Mouse (Mus musculus): ENCODE measurements around the gene Gm21983. TPM values are rescaled to one million over a fixed set of nuclear protein-coding genes. Genes with fewer than 3 reads are reported as not detected.

Gene Gm21983
- polyA plus RNA-seq, 1 experiment from 2014 or later, result 0.34 TPM

GRCm38 (mm10) chr7:27203730-27204449 is 23.0 kb upstream of the Gm21983 start:
- no peak for ATAC-seq (ENCODE audit: insufficient number of reproducible peaks, low FRiP score)
- H3K36me3 ChIP-seq, result peaks cover 63% of the 10 kb centered on the region
- H3K4me2 ChIP-seq, result no peak overlapping the region
- no peak overlapping the region for H3K27ac ChIP-seq (ENCODE audit: poor library complexity, severe bottlenecking)
- H3K4me1 ChIP-seq (replicated peaks), result no peaks in the 10 kb centered on the region
- 90% methylated on average over 8 of the region's 8 CpGs for WGBS
- no peak overlapping the region for H3K4me3 ChIP-seq
- H3K9ac ChIP-seq, result no peak overlapping the region
- no peaks in the 10 kb centered on the region for H3K9me3 ChIP-seq (replicated peaks)
- no peaks in the 10 kb centered on the region for H3K27me3 ChIP-seq (replicated peaks)

- no peak overlapping the region for H3K9ac ChIP-seq
- no peak overlapping the region for H3K4me2 ChIP-seq
- H3K4me1 ChIP-seq (replicated peaks), result peaks cover 12% of the 10 kb centered on the region
- H3K4me3 ChIP-seq, result no peak overlapping the region
- no peaks in the 10 kb centered on the region for H3K9me3 ChIP-seq (replicated peaks)
- no peak overlapping the region for H3K27ac ChIP-seq (ENCODE audit: poor library complexity, severe bottlenecking)
- no peaks in the 10 kb centered on the region for H3K27me3 ChIP-seq (replicated peaks)
- ATAC-seq (ENCODE audit: insufficient number of reproducible peaks, low FRiP score), result no peak
- H3K36me3 ChIP-seq, result peaks cover 57% of the 10 kb centered on the region
- 86% methylated on average over 8 of the region's 8 CpGs for WGBS
Measured at GRCm38 (mm10) chr7:27198779-27199178, 17.9 kb upstream of the Gm21983 start.

GRCm38 (mm10) chr7:27198355-27198754 is 17.5 kb upstream of the Gm21983 start:
- Histone ChIP-seq H3K4me3 (no peak overlapping the region), H3K4me1 (replicated peaks) (peaks cover 16% of the 10 kb centered on the region), H3K36me3 (peaks cover 57% of the 10 kb centered on the region), H3K9ac (no peak overlapping the region), H3K27me3 (replicated peaks) (no peaks in the 10 kb centered on the region), H3K27ac (ENCODE audit: poor library complexity, severe bottlenecking) (no peak overlapping the region), H3K9me3 (replicated peaks) (no peaks in the 10 kb centered on the region), H3K4me2 (no peak overlapping the region)
- ATAC-seq (ENCODE audit: insufficient number of reproducible peaks, low FRiP score), result no peak

GRCm38 (mm10) chr7:27197634-27198033 is 16.7 kb upstream of the Gm21983 start:
- H3K36me3 ChIP-seq, result peaks cover 57% of the 10 kb centered on the region
- 89% methylated on average over 8 of the region's 8 CpGs for WGBS
- peaks cover 16% of the 10 kb centered on the region for H3K4me1 ChIP-seq (replicated peaks)
- no peak for ATAC-seq (ENCODE audit: insufficient number of reproducible peaks, low FRiP score)
- H3K4me2 ChIP-seq, result no peak overlapping the region
- H3K9me3 ChIP-seq (replicated peaks), result no peaks in the 10 kb centered on the region
- H3K27me3 ChIP-seq (replicated peaks), result no peaks in the 10 kb centered on the region
- H3K9ac ChIP-seq, result 0 out of 2 replicates have a peak overlapping the region, but pooled peaks have one; percentile 20
- no peak overlapping the region for H3K27ac ChIP-seq (ENCODE audit: poor library complexity, severe bottlenecking)
- no peak overlapping the region for H3K4me3 ChIP-seq

- H3K9ac ChIP-seq, result no peak overlapping the region
- 86% methylated on average over 3 of the region's 3 CpGs for WGBS
- H3K4me3 ChIP-seq, result no peak overlapping the region
- peak overlapping the region; percentile 81; the same call in 1 of the 2 replicates for H3K4me2 ChIP-seq
- no peak for ATAC-seq (ENCODE audit: insufficient number of reproducible peaks, low FRiP score)
- H3K27ac ChIP-seq (ENCODE audit: poor library complexity, severe bottlenecking), result no peak overlapping the region
- peaks cover 16% of the 10 kb centered on the region for H3K4me1 ChIP-seq (replicated peaks)
- H3K9me3 ChIP-seq (replicated peaks), result no peaks in the 10 kb centered on the region
- no peaks in the 10 kb centered on the region for H3K27me3 ChIP-seq (replicated peaks)
- peaks cover 57% of the 10 kb centered on the region for H3K36me3 ChIP-seq
Measured at GRCm38 (mm10) chr7:27197136-27197535, 16.2 kb upstream of the Gm21983 start.

- peak within 1 kb of the TSS; percentile 81 for H3K4me2 ChIP-seq
- H3K9ac ChIP-seq, result peak within 1 kb of the TSS; percentile 90
- H3K4me1 ChIP-seq (replicated peaks), result peaks cover 16% of the 10 kb centered on the region
- H3K9me3 ChIP-seq (replicated peaks), result no peaks in the 10 kb centered on the region
- H3K4me3 ChIP-seq, result peak within 1 kb of the TSS; percentile 76
- H3K36me3 ChIP-seq, result peaks cover 58% of the 10 kb centered on the region
- H3K27me3 ChIP-seq (replicated peaks), result no peaks in the 10 kb centered on the region
- peak; percentile 99 for ATAC-seq (ENCODE audit: insufficient number of reproducible peaks, low FRiP score)
- 1% methylated on average over 64 of the region's 64 CpGs for WGBS
- H3K27ac ChIP-seq (ENCODE audit: poor library complexity, severe bottlenecking), result peak within 1 kb of the TSS; percentile 98
Measured at GRCm38 (mm10) chr7:27195681-27196611, 15.1 kb upstream of the Gm21983 start, which contains the start of the genes BC024978 and Snrpa. Gene BC024978, plus strand, starts transcription at chr7:27195781. Gene Snrpa, minus strand, starts transcription at chr7:27196271.

GRCm38 (mm10) chr7:27193731-27194130 is 12.8 kb upstream of the Gm21983 start:
- Histone ChIP-seq H3K36me3 (peaks cover 69% of the 10 kb centered on the region), H3K9me3 (replicated peaks) (no peaks in the 10 kb centered on the region), H3K4me2 (no peak overlapping the region), H3K9ac (no peak overlapping the region), H3K4me1 (replicated peaks) (peaks cover 16% of the 10 kb centered on the region), H3K27ac (ENCODE audit: poor library complexity, severe bottlenecking) (no peak overlapping the region), H3K27me3 (replicated peaks) (no peaks in the 10 kb centered on the region), H3K4me3 (no peak overlapping the region)
- ATAC-seq (ENCODE audit: insufficient number of reproducible peaks, low FRiP score), result no peak
- WGBS, result 78% methylated on average over 4 of the region's 4 CpGs

- Histone ChIP-seq H3K36me3 (peaks cover 70% of the 10 kb centered on the region), H3K9ac (no peak overlapping the region), H3K4me3 (no peak overlapping the region), H3K4me1 (replicated peaks) (peaks cover 16% of the 10 kb centered on the region), H3K27ac (ENCODE audit: poor library complexity, severe bottlenecking) (no peak overlapping the region), H3K27me3 (replicated peaks) (no peaks in the 10 kb centered on the region), H3K9me3 (replicated peaks) (no peaks in the 10 kb centered on the region), H3K4me2 (no peak overlapping the region)
- ATAC-seq (ENCODE audit: insufficient number of reproducible peaks, low FRiP score), result no peak
- 92% methylated on average over 5 of the region's 5 CpGs for WGBS
Measured at GRCm38 (mm10) chr7:27192434-27192833, 11.5 kb upstream of the Gm21983 start.

GRCm38 (mm10) chr7:27189271-27189931 is 8.5 kb upstream of the Gm21983 start:
- Histone ChIP-seq H3K27ac (ENCODE audit: poor library complexity, severe bottlenecking) (no peak overlapping the region), H3K4me3 (no peak overlapping the region), H3K4me2 (no peak overlapping the region), H3K9me3 (replicated peaks) (no peaks in the 10 kb centered on the region), H3K36me3 (peaks cover 97% of the 10 kb centered on the region), H3K4me1 (replicated peaks) (peaks cover 8% of the 10 kb centered on the region), H3K27me3 (replicated peaks) (no peaks in the 10 kb centered on the region), H3K9ac (no peak overlapping the region)
- 93% methylated on average over 10 of the region's 10 CpGs for WGBS
- no peak for ATAC-seq (ENCODE audit: insufficient number of reproducible peaks, low FRiP score)

GRCm38 (mm10) chr7:27185986-27186385 is 5.1 kb upstream of the Gm21983 start:
- H3K27me3 ChIP-seq (replicated peaks), result no peaks in the 10 kb centered on the region
- no peak overlapping the region for H3K4me2 ChIP-seq
- H3K9me3 ChIP-seq (replicated peaks), result no peaks in the 10 kb centered on the region
- H3K4me3 ChIP-seq, result no peak overlapping the region
- H3K27ac ChIP-seq (ENCODE audit: poor library complexity, severe bottlenecking), result no peak overlapping the region
- ATAC-seq (ENCODE audit: insufficient number of reproducible peaks, low FRiP score), result no peak
- WGBS, result 92% methylated on average over 5 of the region's 5 CpGs
- peaks cover 80% of the 10 kb centered on the region for H3K36me3 ChIP-seq
- H3K4me1 ChIP-seq (replicated peaks), result no peaks in the 10 kb centered on the region
- H3K9ac ChIP-seq, result no peak overlapping the region

- Histone ChIP-seq H3K36me3 (peaks cover 70% of the 10 kb centered on the region), H3K4me1 (replicated peaks) (no peaks in the 10 kb centered on the region), H3K9me3 (replicated peaks) (no peaks in the 10 kb centered on the region), H3K27me3 (replicated peaks) (no peaks in the 10 kb centered on the region), H3K27ac (ENCODE audit: poor library complexity, severe bottlenecking) (no peak overlapping the region), H3K4me3 (no peak overlapping the region), H3K4me2 (no peak overlapping the region), H3K9ac (no peak overlapping the region)
- ATAC-seq (ENCODE audit: insufficient number of reproducible peaks, low FRiP score), result no peak
- WGBS, result 63% methylated on average over 3 of the region's 3 CpGs
Measured at GRCm38 (mm10) chr7:27184964-27185363, 4.1 kb upstream of the Gm21983 start.
